Mouse (Mus musculus): ENCODE results near the gene Zfp607b.
A peak's percentile ranks its signal among the peaks of the same experiment; 100 is the strongest.

The Zfp607b gene

DNA sequence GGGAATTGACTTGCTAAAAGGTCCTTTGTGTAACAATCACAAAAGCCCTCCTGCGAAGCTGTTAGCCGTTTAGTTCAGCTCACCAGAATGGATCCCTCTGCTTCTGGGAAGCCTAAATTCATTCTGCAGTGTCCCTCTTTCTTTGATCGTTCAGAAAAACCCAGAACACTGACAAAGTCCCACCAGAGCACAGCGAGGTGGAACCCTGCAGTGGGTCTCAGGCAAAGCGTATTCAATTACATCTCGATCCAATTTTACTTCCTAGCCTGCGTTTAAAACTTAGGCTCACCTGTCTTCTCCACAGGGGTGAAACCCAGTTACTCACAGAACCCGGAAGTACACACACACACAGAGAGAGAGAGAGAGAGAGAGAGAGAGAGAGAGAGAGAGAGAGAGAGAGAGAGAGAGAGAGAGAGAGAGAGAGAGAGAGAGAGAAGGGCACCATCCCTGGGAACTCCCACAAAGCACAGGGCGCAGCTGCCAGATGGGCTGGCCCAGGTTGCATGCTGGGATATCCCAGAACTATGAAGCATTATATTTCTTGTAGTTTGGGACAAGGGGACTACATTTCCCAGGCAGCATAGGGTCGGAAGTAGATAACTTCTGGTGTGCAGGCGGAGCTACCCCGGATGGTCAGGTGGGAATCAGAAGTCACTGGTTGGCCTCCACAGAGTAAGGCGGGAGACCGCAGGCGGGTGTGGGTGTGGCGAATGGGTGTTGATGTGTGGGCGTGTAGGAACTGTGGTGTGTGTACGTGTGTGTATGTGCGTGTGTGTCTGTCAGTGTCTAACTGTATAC, at the start of gene Zfp607b:
Zfp607b (plus strand) TSS at position 526 of the 798 bp plus-strand sequence.
- DNase-seq (ENCODE audit: low read depth, low spot score) = peak; percentile 83

DNA sequence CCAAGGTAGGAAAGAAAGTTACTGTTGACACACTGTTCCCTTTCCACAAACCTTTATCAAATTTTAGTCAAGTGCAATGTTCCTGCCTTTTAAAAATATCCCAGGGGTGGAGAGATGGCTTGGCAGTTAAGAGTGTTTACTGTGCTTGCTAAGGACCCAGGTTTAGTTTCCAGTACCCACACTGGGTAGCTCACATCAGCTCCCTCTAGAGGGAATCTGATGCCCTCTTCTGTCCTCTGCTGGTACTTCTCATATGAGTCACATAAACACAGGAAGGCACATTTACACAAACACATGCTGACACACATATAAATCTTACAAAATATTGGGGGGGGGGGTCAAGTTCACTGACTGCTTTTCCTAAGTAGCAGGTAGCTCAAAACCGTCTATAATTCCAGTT, 44.7 kb upstream of the Zfp607b start:
- DNase-seq (ENCODE audit: low read depth, low spot score) = no peak

GRCm38 (mm10) chr7:27646516-27646915, 42.6 kb upstream of the Zfp607b start:
- no peak for DNase-seq (ENCODE audit: low read depth, low spot score)

- no peak for DNase-seq (ENCODE audit: low read depth, low spot score)
These were observed 41.7 kb upstream of the Zfp607b start for GRCm38 (mm10) chr7:27647281-27648002.

DNA sequence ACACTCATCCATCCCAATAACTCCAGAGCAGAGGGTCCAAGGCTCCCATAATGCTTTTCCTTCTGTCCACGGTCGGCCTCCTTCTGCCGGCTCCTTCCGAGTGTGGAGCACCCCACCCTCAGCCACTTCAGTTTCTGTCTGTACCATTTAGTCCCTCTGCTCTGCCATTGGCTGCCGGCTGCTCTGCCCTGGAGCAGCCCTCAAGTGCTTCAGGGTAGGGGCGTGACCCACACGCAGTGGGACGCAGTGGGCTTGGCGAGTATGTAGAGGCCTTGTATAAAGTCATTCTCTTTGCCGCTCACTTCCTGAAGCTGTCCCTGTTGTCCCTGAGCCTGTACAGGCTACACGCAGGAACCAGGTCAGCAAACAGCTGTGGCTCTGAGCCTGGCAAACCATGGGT, 39.4 kb upstream of the Zfp607b start:
- DNase-seq (ENCODE audit: low read depth, low spot score) = no peak

DNA sequence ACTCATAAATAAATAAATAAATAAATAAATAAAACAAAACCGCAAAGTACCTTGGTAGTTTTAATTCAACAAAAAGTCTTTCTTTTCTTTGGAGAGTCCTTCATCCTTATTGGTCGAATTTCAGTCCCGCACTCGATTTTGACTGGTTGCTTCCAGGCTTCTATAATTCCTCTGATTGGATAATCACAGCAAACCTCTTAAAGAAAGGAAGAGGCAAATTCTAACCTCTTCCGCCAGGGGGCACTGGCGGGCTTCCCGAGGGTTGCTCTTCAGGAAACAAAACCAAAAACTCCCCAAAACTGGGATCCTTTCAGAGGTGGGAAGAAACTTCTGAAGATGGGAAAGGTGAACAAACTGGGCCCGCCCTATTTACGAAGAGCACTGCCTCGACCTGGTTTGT, 38.2 kb upstream of the Zfp607b start:
- peak; percentile 77 for DNase-seq (ENCODE audit: low read depth, low spot score)

DNA sequence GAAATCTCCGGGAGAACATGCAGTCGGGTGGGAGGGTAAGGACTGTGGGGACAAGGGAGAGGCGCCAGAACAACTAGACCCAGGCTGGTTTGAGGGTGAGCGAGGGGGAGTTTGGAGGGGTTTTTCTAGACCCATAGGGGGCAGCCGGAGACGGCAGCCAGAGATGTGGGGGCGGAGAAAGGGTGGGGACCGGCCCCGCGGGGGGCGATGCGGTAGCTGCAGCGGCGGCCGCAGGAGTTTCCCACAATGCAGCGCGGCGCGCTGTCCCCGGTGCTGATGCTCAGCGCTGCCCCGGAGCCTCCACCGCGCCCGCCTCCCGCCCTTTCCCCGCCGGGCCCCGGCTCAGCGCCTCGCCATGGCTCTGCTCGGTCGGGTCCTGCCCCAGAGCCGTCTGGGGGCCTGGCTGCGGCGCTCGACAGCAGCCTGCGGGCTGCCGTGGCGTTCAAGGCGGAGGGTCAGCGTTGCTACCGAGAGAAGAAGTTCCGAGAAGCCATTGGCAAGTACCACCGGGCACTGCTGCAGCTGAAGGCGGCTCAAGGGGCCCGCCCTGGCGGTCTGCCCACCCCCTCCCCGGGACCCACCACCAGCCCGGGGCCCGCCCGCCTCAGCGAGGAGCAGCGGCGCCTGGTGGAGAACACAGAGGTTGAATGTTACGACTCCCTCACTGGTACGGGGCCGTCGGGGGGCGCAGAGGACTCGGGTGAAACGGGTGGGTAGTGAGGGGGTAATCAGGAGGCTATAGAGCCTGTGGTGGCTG, 35.3 kb upstream of the Zfp607b start, which contains the start of gene Ttc9b:
Ttc9b (plus strand) TSS at position 235 of the 757 bp plus-strand sequence.
- peak; percentile 35 for DNase-seq (ENCODE audit: low read depth, low spot score)

- DNase-seq (ENCODE audit: low read depth, low spot score) = no peak
These were observed 34.4 kb upstream of the Zfp607b start for GRCm38 (mm10) chr7:27654607-27655276.

DNA sequence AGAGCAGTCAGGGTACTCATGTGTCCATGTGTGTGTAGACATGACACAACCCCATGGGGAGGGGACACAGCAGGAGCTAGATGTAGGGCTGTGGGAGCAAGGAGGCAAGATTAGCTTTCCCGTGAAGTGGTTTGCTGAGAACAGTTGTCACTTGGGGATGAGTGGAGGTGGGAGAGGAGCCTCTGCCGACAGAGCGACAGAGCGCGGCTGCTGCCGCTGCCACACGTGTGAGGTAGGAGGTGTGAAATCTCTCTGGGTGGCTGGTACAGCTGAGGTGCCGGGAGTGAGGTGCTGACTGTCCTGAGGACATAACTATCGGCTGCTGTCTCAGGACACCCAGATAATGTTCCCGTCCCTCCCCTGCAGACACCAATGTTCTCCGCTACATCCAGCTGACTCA, 33.6 kb upstream of the Zfp607b start:
- no peak for DNase-seq (ENCODE audit: low read depth, low spot score)

GRCm38 (mm10) chr7:27656600-27656999, 32.5 kb upstream of the Zfp607b start:
- DNase-seq (ENCODE audit: low read depth, low spot score) = no peak

DNA sequence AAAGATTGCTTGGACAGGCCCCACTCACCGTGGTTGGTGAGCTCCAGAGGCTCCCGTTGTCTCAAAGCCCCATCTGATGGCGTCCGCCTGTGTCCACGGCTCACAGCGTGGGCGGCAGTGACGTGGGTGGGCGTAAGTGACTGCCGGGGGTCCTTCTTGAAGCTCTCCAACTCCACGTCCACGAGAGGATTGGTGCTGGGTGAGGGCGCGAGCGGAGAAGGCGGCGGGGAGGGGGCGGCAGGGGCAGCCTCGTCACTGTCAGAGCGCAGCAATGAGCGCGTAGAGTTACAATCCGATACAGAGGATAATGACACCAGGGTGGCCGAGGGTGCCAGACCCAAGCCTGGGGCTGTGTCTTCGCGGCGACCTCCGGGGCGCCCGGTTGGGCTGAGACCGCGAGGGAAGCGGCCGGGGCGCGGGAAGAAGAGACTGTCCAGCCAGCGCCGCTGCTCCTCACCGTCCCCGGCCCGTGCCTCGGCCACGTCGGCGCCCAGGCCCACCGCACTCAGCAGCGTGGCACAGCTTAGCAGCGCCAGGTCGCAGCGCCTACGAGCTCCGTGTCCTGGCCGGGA, 31.2 kb upstream of the Zfp607b start:
- no peak for DNase-seq (ENCODE audit: low read depth, low spot score)

DNA sequence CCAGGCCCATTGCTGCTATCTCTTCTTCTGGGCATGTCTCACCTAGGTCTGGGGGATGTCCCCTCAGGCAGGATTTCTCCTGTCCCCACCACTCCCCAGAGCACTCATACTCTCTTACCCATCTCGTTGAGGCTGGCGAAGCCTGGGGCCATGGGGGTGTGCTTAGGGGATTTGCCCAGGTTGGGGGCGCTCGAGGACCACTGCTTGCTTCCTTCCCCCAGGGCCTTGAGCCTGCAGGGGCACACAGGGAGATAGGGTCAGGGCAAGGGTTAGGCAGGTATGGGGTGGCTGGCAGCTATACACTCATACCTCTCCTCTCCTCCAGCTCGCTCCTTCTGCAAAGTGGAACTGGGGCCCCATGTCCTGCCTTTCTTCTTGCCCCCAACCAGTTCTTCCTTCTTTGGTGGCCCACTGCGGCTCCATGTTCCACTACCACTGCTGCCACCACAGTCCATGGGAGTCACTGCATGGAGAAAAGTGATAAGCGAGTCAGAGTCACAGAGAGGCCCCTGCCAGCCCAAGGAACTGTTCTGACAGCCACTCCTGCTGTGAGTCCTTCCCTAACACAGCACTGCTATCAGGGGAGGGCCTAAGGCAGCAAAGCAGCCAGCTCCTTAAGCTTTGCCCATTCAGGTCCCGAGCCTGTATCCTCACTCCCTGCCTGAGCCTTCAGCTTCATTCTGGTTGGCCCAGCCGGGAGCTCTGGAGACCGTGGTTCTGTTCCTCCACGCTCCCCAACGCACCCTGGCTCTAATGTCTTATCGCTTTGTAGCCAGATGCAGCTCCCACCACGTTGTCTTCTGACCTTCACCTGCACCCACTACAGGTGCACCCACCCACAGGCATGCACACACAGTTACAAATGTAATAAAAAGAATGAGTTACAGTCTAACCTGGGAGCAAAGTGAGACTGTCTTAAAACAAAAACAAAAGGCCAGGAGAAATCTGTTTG, 30.2 kb upstream of the Zfp607b start:
- no peak for DNase-seq (ENCODE audit: low read depth, low spot score)

- no peak for DNase-seq (ENCODE audit: low read depth, low spot score)
These were observed 27.1 kb upstream of the Zfp607b start for GRCm38 (mm10) chr7:27662038-27662437.

DNA sequence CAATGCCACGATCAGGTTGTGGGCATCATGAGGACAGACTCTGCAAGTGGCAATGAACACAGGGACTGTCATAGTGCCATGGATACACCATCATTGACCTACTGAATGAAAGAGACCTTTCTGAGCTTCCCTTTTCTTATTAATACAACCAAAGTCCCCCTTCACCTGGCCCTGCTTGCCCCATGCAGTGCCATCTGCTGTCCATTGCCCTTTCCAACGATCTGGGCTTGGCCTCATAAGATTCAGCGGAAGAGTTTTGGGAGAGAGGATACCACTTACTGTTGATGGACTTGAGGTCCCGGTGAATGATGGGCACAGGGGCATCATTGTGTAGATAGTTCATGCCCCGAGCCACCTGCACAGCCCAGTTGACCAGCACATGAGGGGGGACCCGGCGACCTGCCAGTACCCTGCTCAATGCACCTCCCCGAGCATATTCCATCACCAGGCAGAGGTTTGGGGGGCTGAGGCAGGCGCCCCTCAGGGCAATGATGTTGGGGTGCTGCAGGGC, 16.0 kb upstream of the Zfp607b start:
- no peak for DNase-seq (ENCODE audit: low read depth, low spot score)

- no peak for DNase-seq (ENCODE audit: low read depth, low spot score)
These were observed 15.5 kb upstream of the Zfp607b start for GRCm38 (mm10) chr7:27673575-27674131.

GRCm38 (mm10) chr7:27674195-27674521, 15.0 kb upstream of the Zfp607b start:
- DNase-seq (ENCODE audit: low read depth, low spot score) = no peak

DNA sequence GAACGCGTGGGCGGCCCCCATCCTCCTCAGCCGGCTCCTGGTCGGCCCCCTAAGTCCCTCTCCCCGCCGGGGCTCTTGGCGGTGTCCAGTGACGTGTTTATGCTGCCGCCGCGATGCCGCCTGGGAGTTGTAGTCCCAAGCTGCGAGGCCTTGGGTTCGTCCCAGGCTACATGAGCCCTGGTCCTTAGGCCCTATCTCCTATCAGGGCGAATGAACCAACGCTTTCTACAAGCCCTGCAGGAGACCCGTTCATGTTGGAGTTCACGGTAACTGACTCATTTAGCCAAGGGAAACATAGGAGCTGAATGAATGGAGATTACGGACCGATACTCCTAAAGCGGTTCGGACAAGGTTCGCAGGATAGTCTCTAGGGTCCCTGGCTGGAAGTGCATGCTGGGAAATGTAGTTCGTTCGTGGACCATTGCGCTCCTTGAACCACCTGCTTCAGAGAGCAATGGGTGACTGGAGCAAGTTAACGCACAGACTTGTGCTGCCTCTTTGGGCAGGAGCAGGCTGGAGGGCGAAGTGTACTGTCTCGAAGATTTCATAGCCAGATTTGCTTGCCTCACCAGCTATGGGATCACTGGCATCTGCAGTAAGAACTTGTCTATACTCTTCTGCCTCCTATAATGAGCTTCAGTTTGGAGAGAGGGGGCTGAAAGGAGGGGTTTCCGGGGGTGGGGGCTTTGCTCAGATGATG, 14.5 kb upstream of the Zfp607b start, which contains the start of gene Map3k10:
Map3k10 (minus strand) TSS at position 77 of the 700 bp plus-strand sequence.
- DNase-seq (ENCODE audit: low read depth, low spot score) = peak; percentile 88

DNA sequence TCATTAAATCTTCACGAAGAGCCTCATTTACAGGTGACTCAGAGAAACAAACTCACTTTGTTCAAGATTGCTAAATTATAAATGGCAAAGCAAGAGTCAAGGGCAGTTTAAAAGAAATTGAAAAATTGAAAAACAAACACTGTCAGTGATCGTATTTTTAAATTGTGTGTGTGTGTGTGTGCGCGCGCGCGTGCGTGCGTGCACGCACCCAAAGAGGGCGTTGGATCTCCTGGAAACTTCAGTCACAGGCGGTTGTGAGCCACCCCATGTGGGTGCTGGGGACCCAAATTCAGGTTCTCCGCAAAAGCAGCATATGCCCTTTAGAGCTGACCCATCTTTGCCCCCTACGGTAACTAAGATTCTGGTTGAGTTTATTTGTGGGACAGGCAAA, 13.9 kb upstream of the Zfp607b start:
- no peak for DNase-seq (ENCODE audit: low read depth, low spot score)

- no peak for DNase-seq (ENCODE audit: low read depth, low spot score)
These were observed 5.9 kb upstream of the Zfp607b start for GRCm38 (mm10) chr7:27683218-27683617.

Data from retina, postnatal 7 days (tissue).